Mouse (Mus musculus) hindbrain, postnatal 0 days (tissue): Measurements from ENCODE around the gene Chn2. TPM values are rescaled to one million over a fixed set of nuclear protein-coding genes. Genes with fewer than 3 reads are reported as not detected.

Source experiments
- ATAC-seq: fragments of 200-750 bp; cut with Nextera tagmentation; 2 replicates; pipeline ENCODE4 v1.8.0; 2017; ENCODE audit warnings: mild to moderate bottlenecking, moderate TSS enrichment, moderate library complexity
- DNase-seq: peaks from one replicate; pipeline ENCODE4 v3.0.0-alpha.2; 2015; ENCODE audit warnings: low spot score
- H3K27ac ChIP-seq: fragments of 300-500 bp; sonication (generic); 2 replicates; pipeline ENCODE4 v1.5.1; 2014; ENCODE audit warnings: mild to moderate bottlenecking
- H3K27me3 ChIP-seq: fragments of 300-500 bp; sonication (generic); 2 replicates; pipeline ENCODE4 v1.6.1; 2014; ENCODE audit warnings: low read length, mixed read lengths; ENCODE audit not compliant: insufficient read depth
- H3K36me3 ChIP-seq: fragments of 300-500 bp; sonication (generic); 2 replicates; pipeline ENCODE4 v1.6.1; 2014; ENCODE audit warnings: low read length, mixed read lengths; ENCODE audit not compliant: insufficient read depth
- H3K4me1 ChIP-seq: fragments of 300-500 bp; sonication (generic); 2 replicates; pipeline ENCODE4 v1.6.1; 2014; ENCODE audit warnings: antibody characterized with exemption, low read length, mixed read lengths; ENCODE audit not compliant: insufficient read depth
- H3K4me2 ChIP-seq: fragments of 300-500 bp; sonication (generic); 2 replicates; pipeline ENCODE4 v1.6.1; 2014; ENCODE audit warnings: low read depth, mild to moderate bottlenecking, low read length, moderate library complexity, mixed read lengths
- H3K4me3 ChIP-seq: fragments of 300-500 bp; sonication (generic); 2 replicates; pipeline ENCODE4 v1.5.1; 2014; ENCODE audit warnings: low read length
- H3K9ac ChIP-seq: fragments of 300-500 bp; sonication (generic); replicated peaks from 2 replicates; pipeline ENCODE4 v1.6.1; 2014; ENCODE audit warnings: mild to moderate bottlenecking, low read length, moderate library complexity, mixed read lengths
- H3K9me3 ChIP-seq: fragments of 300-500 bp; sonication (generic); 2 replicates; pipeline ENCODE4 v1.6.1; 2016; ENCODE audit warnings: low read length, mixed read lengths
- CTCF ChIP-seq: IDR thresholded peaks from 2 replicates; pipeline ENCODE4 v1.5.1; 2016; ENCODE audit warnings: antibody characterized with exemption, control low read depth, low read depth
- WGBS: fragments of 180-500 bp; shearing (Covaris S2); extraction: QIAGEN DNeasy Blood & Tissue Kit; methylation state at CpG from one replicate; pipeline ENCODE4 v1.1.7; 2014; 5-methylcytosine and 5-hydroxymethylcytosine counted together
- polyA plus RNA-seq: library from polyadenylated mRNA; unstranded; fragments of >200 nt; fragmentation: Nextera tagmentation; extraction: Ambion mirVana; gene quantifications from 2 replicates; pipeline ENCODE4 v1.2.1, GENCODE M21; 2015
- total RNA-seq: library from RNA; depleted of rRNA; stranded (reverse); fragments of >200 nt; gene quantifications from 2 replicates; pipeline ENCODE4 v1.2.3, GENCODE M21; 2014

Chn2 gene
- total and polyA plus RNA-seq, 2 experiments from 2014 or later, result 21.2 to 43.8 TPM

DNA sequence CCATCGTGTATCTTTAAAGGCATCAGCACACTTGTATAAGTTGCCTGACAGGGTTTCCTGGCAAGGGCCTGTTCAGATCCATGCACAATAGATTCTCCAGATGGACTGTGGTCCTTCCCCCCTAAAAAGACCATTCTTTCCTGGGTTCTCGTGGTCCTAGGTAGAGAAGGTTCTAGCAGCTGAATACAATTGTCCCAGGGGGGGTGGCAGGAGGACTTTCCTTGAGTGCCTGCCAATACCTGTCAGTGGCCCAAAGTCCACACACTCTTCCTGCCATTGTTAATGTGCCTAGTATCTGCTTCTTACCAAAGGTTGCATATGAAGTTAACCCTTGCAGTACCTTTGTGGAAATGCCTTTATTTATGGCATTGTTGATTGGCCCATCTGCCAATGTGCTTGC lies 257.9 kb downstream of the Chn2 start:
- no peaks in the 10 kb centered on the region for H3K9me3 ChIP-seq
- DNase-seq, result no peak
- 75% methylated on average over 2 of the region's 2 CpGs for WGBS
- H3K36me3 ChIP-seq, result no peaks in the 10 kb centered on the region
- no peak for TF ChIP-seq CTCF
- no peak overlapping the region for H3K4me2 ChIP-seq
- H3K4me3 ChIP-seq, result no peak overlapping the region
- H3K4me1 ChIP-seq, result no peaks in the 10 kb centered on the region
- no peak for ATAC-seq
- no peak overlapping the region for H3K27ac ChIP-seq
- H3K27me3 ChIP-seq, result no peaks in the 10 kb centered on the region
- H3K9ac ChIP-seq, result no peak overlapping the region

- no peaks in the 10 kb centered on the region for H3K4me1 ChIP-seq
- no peak overlapping the region for H3K4me3 ChIP-seq
- H3K9me3 ChIP-seq, result no peaks in the 10 kb centered on the region
- 73% methylated on average over 2 of the region's 2 CpGs for WGBS
- no peak for TF ChIP-seq CTCF
- no peak for ATAC-seq
- H3K27ac ChIP-seq, result no peak overlapping the region
- H3K36me3 ChIP-seq, result no peaks in the 10 kb centered on the region
- H3K27me3 ChIP-seq, result no peaks in the 10 kb centered on the region
- H3K4me2 ChIP-seq, result no peak overlapping the region
- H3K9ac ChIP-seq, result no peak overlapping the region
- no peak for DNase-seq
Measured at GRCm38 (mm10) chr6:54299417-54299816, 260.1 kb downstream of the Chn2 start.

GRCm38 (mm10) chr6:54305777-54306176 lies 266.4 kb downstream of the Chn2 start:
- H3K4me2 ChIP-seq, result no peak overlapping the region
- H3K27ac ChIP-seq, result no peak overlapping the region
- WGBS, result 88% methylated on average over 1 of the region's 1 CpGs
- H3K4me1 ChIP-seq, result no peaks in the 10 kb centered on the region
- H3K9me3 ChIP-seq, result no peaks in the 10 kb centered on the region
- DNase-seq (no peak), ATAC-seq (no peak)
- H3K4me3 ChIP-seq, result no peak overlapping the region
- TF ChIP-seq CTCF, result no peak
- no peaks in the 10 kb centered on the region for H3K27me3 ChIP-seq
- no peaks in the 10 kb centered on the region for H3K36me3 ChIP-seq
- H3K9ac ChIP-seq, result no peak overlapping the region

DNA sequence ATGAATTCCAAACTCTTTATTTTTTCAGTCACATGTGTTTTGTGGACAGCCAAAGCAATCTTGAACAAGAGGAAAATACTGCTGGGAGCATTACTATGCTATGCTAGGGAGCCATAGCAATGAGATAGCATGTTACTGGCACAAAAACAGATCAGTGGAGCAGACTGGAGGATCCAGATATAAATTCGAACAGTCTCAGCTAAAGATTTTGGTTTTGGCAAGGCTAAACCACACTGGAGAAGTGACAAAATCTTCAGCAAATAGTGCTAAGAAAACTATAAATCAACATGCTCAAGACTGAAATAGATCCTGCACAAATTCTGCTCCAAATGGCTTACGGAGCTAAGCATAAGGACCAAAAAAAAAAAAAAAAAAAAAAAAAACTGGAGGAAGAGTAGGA lies 273.7 kb downstream of the Chn2 start:
- Histone ChIP-seq H3K4me3 (no peak overlapping the region), H3K27ac (no peak overlapping the region), H3K36me3 (no peaks in the 10 kb centered on the region), H3K4me1 (no peaks in the 10 kb centered on the region), H3K9me3 (no peaks in the 10 kb centered on the region), H3K9ac (no peak overlapping the region), H3K27me3 (no peaks in the 10 kb centered on the region), H3K4me2 (no peak overlapping the region)
- ATAC-seq (no peak), DNase-seq (no peak)
- no peak for TF ChIP-seq CTCF
- WGBS, result 90% methylated on average over 2 of the region's 2 CpGs

DNA sequence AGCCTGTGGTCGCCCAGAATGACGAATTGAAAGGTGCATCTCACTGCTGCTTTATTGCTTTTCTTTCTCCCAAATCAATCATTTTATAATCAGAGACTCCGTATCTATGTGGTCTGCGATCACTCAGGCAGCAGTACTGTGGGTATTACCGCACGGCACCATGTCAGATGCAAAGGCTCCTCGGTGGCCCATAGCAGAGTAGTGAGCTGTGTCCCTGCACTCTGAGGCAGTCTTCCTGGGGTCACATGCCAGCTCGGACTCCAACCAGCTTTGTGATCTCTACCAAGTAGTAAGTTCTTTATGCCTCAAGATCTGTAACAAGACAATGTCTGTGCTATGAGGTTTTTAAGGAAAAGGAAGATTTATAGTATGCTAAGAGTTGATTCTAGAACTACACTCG lies 279.3 kb downstream of the Chn2 start:
- Histone ChIP-seq H3K4me1 (no peaks in the 10 kb centered on the region), H3K27ac (no peak overlapping the region), H3K4me3 (no peak overlapping the region), H3K4me2 (no peak overlapping the region), H3K9me3 (no peaks in the 10 kb centered on the region), H3K27me3 (no peaks in the 10 kb centered on the region), H3K9ac (no peak overlapping the region), H3K36me3 (no peaks in the 10 kb centered on the region)
- WGBS, result 84% methylated on average over 9 of the region's 9 CpGs
- ATAC-seq (no peak), DNase-seq (no peak)
- no peak for TF ChIP-seq CTCF

DNA sequence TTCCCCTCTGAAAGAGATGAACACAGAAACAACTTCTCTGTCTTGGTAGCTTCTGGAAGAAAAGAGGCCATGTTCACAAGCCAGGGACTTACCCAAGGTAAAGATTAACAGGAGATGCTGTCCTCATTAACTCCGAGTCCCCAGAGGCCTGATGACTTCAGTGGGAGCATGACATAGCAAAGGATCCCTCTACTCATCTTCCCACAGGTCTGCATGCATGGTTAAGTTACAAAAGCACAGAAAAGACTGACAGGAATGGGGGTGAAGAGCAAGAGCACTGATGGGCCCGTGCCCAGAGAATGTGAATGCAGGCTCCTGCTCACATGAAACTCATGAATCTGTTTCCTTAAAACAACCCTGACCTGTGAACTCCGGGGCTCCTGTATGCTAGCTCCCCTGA lies 279.8 kb downstream of the Chn2 start:
- H3K9ac ChIP-seq, result no peak overlapping the region
- TF ChIP-seq CTCF, result no peak
- H3K4me2 ChIP-seq, result no peak overlapping the region
- no peaks in the 10 kb centered on the region for H3K4me1 ChIP-seq
- ATAC-seq, result no peak
- no peak overlapping the region for H3K4me3 ChIP-seq
- no peak for DNase-seq
- H3K27ac ChIP-seq, result no peak overlapping the region
- no peaks in the 10 kb centered on the region for H3K9me3 ChIP-seq
- no peaks in the 10 kb centered on the region for H3K36me3 ChIP-seq
- WGBS, result 68% methylated on average over 3 of the region's 3 CpGs
- H3K27me3 ChIP-seq, result peaks cover 2% of the 10 kb centered on the region; the same call in 1 of the 2 replicates

DNA sequence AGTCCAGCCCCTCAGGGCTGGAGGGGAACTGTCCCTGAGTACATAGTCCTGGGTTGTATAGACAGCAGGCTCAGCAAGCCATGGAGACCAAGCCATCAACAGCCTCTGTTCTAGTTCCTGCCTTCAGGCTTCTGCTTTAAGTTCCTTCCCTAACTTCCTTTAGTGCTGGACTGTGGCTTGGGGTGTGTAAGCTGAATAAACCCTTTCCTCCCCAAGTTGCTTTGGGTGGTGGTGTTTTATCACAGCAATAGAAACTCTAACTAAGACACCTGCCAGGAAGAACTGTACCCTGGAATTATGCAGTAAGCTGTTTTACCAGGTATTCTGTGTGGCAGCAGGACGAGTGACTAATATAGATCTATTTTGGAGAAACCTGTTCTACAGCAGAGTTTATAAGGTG lies 280.9 kb downstream of the Chn2 start:
- WGBS, result 86% methylated on average over 1 of the region's 1 CpGs

More for the DNA sequence above, 280.9 kb downstream of the Chn2 start:
- Histone ChIP-seq H3K4me2 (no peak overlapping the region), H3K4me1 (no peaks in the 10 kb centered on the region), H3K27me3 (peaks cover 6% of the 10 kb centered on the region; the same call in 1 of the 2 replicates), H3K4me3 (no peak overlapping the region), H3K36me3 (no peaks in the 10 kb centered on the region), H3K27ac (no peak overlapping the region), H3K9me3 (no peaks in the 10 kb centered on the region), H3K9ac (no peak overlapping the region)
- ATAC-seq, result no peak
- TF ChIP-seq CTCF, result no peak
- no peak for DNase-seq
